Mouse (Mus musculus): ENCODE results near the gene Tubb3.
A peak's percentile ranks its signal among the peaks of the same experiment; 100 is the strongest.
"Not testable (repeated sequence)": the region's sequence is repeated elsewhere in the genome, so short reads cannot be mapped to it uniquely, and the experiment has no call there.

The Tubb3 gene

GRCm38 (mm10) chr8:123429722-123430013, 18.4 kb downstream of the Tubb3 start:
- not testable (repeated sequence) for ATAC-seq (ENCODE audit: insufficient number of reproducible peaks, low FRiP score, low TSS enrichment)

GRCm38 (mm10) chr8:123430936-123431335, 19.7 kb downstream of the Tubb3 start:
- ATAC-seq (ENCODE audit: insufficient number of reproducible peaks, low FRiP score, low TSS enrichment): not testable (repeated sequence)

GRCm38 (mm10) chr8:123431616-123432365, 20.6 kb downstream of the Tubb3 start:
- no peak for ATAC-seq (ENCODE audit: insufficient number of reproducible peaks, low FRiP score, low TSS enrichment)

- ATAC-seq (ENCODE audit: insufficient number of reproducible peaks, low FRiP score, low TSS enrichment): no peak
These were observed 21.2 kb downstream of the Tubb3 start for GRCm38 (mm10) chr8:123432381-123432780.

- not testable (repeated sequence) for ATAC-seq (ENCODE audit: insufficient number of reproducible peaks, low FRiP score, low TSS enrichment)
These were observed 22.2 kb downstream of the Tubb3 start for GRCm38 (mm10) chr8:123433241-123433974.

- ATAC-seq (ENCODE audit: insufficient number of reproducible peaks, low FRiP score, low TSS enrichment): no peak
These were observed 30.6 kb downstream of the Tubb3 start for GRCm38 (mm10) chr8:123441788-123442187.

GRCm38 (mm10) chr8:123442351-123442750, 31.1 kb downstream of the Tubb3 start:
- peak; percentile 7; the same call in 1 of the 2 replicates for ATAC-seq (ENCODE audit: insufficient number of reproducible peaks, low FRiP score, low TSS enrichment)

- ATAC-seq (ENCODE audit: insufficient number of reproducible peaks, low FRiP score, low TSS enrichment): peak; percentile 89
These were observed 31.8 kb downstream of the Tubb3 start for GRCm38 (mm10) chr8:123442871-123443575.

GRCm38 (mm10) chr8:123443576-123443921, 32.3 kb downstream of the Tubb3 start:
- no peak for ATAC-seq (ENCODE audit: insufficient number of reproducible peaks, low FRiP score, low TSS enrichment)

- ATAC-seq (ENCODE audit: insufficient number of reproducible peaks, low FRiP score, low TSS enrichment): no peak
These were observed 32.9 kb downstream of the Tubb3 start for GRCm38 (mm10) chr8:123444131-123444530.

GRCm38 (mm10) chr8:123445981-123446380, 34.8 kb downstream of the Tubb3 start:
- ATAC-seq (ENCODE audit: insufficient number of reproducible peaks, low FRiP score, low TSS enrichment): no peak

- ATAC-seq (ENCODE audit: insufficient number of reproducible peaks, low FRiP score, low TSS enrichment): no peak
These were observed 35.6 kb downstream of the Tubb3 start for GRCm38 (mm10) chr8:123446799-123447198.

GRCm38 (mm10) chr8:123450783-123451182, 39.6 kb downstream of the Tubb3 start:
- ATAC-seq (ENCODE audit: insufficient number of reproducible peaks, low FRiP score, low TSS enrichment): no peak

GRCm38 (mm10) chr8:123451747-123452146, 40.5 kb downstream of the Tubb3 start:
- not testable (repeated sequence) for ATAC-seq (ENCODE audit: insufficient number of reproducible peaks, low FRiP score, low TSS enrichment)

- no peak for ATAC-seq (ENCODE audit: insufficient number of reproducible peaks, low FRiP score, low TSS enrichment)
These were observed 40.9 kb downstream of the Tubb3 start for GRCm38 (mm10) chr8:123452149-123452548.

- no peak for ATAC-seq (ENCODE audit: insufficient number of reproducible peaks, low FRiP score, low TSS enrichment)
These were observed 42.1 kb downstream of the Tubb3 start for GRCm38 (mm10) chr8:123453291-123453690.

- no peak for ATAC-seq (ENCODE audit: insufficient number of reproducible peaks, low FRiP score, low TSS enrichment)
These were observed 42.7 kb downstream of the Tubb3 start for GRCm38 (mm10) chr8:123453951-123454350.

- no peak for ATAC-seq (ENCODE audit: insufficient number of reproducible peaks, low FRiP score, low TSS enrichment)
These were observed 43.3 kb downstream of the Tubb3 start for GRCm38 (mm10) chr8:123454559-123454958.

GRCm38 (mm10) chr8:123463651-123464050, 52.4 kb downstream of the Tubb3 start:
- ATAC-seq (ENCODE audit: insufficient number of reproducible peaks, low FRiP score, low TSS enrichment): no peak

GRCm38 (mm10) chr8:123467476-123467875, 56.3 kb downstream of the Tubb3 start:
- ATAC-seq (ENCODE audit: insufficient number of reproducible peaks, low FRiP score, low TSS enrichment): no peak
